Mouse (Mus musculus) small intestine, adult 2 months (tissue): ENCODE results near the gene Selenon.

Experiments used
- CTCF ChIP-seq: fragments of 200-500 bp; IDR thresholded peaks from 2 replicates; pipeline ENCODE4 v1.5.1; 2012; ENCODE audit warnings: low read depth, mild to moderate bottlenecking, control low read depth, inconsistent platforms, low read length, moderate library complexity, mixed read lengths; ENCODE audit not compliant: insufficient replicate concordance, insufficient read length; ENCODE audit errors: extremely low read depth
- POLR2A ChIP-seq: fragments of 200-500 bp; IDR thresholded peaks from 2 replicates; pipeline ENCODE4 v1.6.1; 2012; ENCODE audit warnings: low read depth, mild to moderate bottlenecking, control low read depth, inconsistent platforms, low read length, moderate library complexity

DNA sequence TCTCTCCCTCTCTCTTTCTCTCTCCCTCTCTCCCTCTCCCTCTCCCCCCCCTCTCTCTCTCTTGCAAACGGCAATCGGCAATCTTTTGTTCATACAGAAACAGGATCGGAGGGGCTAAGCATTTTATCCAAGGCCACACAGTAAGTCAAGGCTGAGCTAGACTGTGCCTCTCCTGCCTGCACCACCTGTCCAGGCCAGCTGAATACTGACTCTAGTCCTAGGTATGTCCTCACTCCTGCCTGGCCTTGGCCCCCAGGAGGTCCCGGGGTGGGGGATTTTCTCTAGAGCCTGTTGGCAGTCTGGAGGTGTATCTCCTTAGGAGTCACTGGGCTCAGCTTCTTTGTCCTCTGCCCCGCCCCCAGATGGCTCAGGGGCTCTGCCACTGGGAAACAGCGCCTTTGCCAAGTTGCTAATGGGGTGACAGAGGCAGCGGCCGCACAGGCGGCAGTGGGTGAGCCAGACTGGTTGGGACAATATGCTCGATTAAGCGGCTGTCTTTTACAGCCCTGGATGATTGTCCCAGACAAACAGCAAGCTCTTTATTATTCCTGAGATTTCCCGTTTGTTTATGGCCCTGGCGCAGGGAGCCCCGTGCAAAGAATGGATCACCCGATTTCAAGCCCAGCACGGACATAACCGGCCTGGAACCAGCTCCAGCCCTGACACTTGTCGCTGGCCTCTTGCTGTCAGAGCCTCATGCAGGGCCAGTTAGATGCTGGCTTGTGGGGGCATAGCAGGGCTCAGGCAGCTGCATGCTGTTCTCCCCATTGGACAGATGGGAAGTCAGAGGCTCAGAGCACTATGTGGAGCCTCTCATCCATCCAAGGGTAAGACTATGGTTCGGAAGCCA, 15.6 kb upstream of the Selenon start:
- TF ChIP-seq CTCF (no peak), POLR2A (no peak)
